Mouse (Mus musculus): ENCODE data around the gene Spr. TPM values are rescaled to one million over a fixed set of nuclear protein-coding genes. Genes with fewer than 3 reads are reported as not detected.
"Not testable (repeated sequence)": the region's sequence is repeated elsewhere in the genome, so short reads cannot be mapped to it uniquely, and the experiment has no call there.

The Spr gene
- polyA plus RNA-seq, 1 experiment from 2014 or later: 49.8 TPM

DNA sequence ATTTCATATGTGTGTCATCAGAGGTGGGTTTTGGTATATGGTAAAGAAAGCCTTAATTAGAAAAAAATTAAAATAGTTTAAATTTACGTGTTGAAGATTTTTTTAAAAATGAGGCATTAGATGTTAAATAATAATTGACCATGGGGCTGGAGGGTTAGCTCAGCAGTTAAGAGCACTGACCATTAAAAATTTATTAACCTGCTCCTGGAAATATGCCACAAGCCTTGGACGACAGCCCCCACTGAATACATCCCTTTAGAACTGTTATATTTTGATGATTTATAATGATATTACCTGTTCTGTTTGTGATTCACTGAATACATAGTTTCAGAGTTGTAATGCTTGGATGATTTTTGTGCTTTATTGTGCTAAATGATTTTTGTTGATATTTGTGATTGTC lies 19.0 kb upstream of the Spr start:
- not testable (repeated sequence) for H3K36me3 ChIP-seq; H3K27me3 ChIP-seq; H3K4me2 ChIP-seq; H3K9ac ChIP-seq (replicated peaks); H3K4me1 ChIP-seq (replicated peaks); ATAC-seq (ENCODE audit: insufficient number of reproducible peaks, insufficient read depth, low FRiP score, low TSS enrichment, low read depth); H3K27ac ChIP-seq; H3K4me3 ChIP-seq (replicated peaks); H3K9me3 ChIP-seq
- 73% methylated on average over 2 of the region's 2 CpGs for WGBS

DNA sequence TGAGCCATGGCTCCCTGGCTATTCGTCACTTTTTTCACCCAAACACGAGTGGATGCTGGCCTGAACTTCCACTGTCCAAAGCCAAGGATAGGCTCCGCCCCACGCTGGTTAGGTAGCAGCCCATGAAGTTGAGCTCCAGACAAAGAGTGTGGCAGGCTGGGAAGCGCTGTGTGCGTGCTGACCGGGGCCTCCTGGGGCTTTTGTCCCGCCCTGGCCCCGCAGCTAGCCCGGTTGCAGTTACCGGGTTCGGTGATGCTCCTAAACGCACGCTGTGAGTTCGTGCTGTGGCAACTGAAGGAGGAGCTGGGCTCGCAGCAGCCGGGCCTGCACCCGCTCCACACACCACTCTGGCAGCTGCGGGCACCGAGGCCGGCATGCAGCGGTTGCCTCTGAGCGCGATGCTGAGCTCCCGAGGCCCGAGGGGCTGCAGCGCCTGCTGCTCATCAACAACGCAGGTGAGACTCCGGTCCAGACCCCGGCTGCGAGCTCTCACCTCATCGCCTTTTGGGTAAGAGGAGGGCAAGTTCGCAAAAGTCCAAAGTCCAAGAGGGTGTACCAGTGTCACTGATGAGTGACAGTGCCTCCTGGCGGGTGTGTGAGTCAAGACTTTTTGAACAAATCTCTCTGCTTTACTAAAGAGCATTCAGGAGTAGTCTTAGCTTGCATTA lies 17.4 kb upstream of the Spr start:
- Histone ChIP-seq H3K27me3 (0 out of 2 replicates have a peak, but pooled peaks cover 5% of the 10 kb centered on the region), H3K4me3 (replicated peaks) (peak overlapping the region; percentile 52), H3K4me1 (replicated peaks) (peaks cover 7% of the 10 kb centered on the region), H3K27ac (peak overlapping the region; percentile 78), H3K4me2 (peak overlapping the region; percentile 78), H3K36me3 (no peaks in the 10 kb centered on the region), H3K9ac (replicated peaks) (peak overlapping the region; percentile 79), H3K9me3 (no peaks in the 10 kb centered on the region)
- ATAC-seq (ENCODE audit: insufficient number of reproducible peaks, insufficient read depth, low FRiP score, low TSS enrichment, low read depth): peak; percentile 22; the same call in 1 of the 2 replicates
- 2% methylated on average over 34 of the region's 34 CpGs for WGBS

DNA sequence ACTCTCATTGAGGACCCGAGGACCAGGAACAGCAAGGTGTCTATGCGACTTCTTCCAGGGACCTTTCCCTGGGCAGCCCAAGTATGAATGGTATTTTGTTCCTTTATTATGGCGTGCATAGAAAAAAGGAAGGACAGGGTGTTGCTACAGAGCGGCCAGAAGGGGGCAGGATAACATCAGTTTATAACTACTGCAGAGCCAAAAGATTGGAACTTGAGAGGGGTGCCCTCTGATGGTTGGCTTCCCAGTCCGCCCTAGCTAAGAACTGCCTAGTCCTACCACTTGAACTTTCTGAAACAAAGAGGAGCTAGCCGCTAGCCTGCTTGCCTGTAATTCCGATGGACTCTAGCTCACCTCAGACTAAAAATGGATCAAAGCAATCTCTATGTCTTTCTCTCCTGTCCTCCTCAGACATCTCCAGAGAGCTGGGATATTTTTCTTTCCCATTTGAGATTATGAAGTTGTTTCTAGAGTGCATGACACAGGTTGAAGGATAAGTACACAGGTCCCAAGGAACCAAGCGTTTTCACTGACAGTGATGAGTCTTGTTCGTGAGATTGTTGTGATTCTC lies 16.5 kb upstream of the Spr start:
- Histone ChIP-seq H3K36me3 (no peaks in the 10 kb centered on the region), H3K4me2 (peak overlapping the region; percentile 78; the same call in 1 of the 2 replicates)

DNA sequence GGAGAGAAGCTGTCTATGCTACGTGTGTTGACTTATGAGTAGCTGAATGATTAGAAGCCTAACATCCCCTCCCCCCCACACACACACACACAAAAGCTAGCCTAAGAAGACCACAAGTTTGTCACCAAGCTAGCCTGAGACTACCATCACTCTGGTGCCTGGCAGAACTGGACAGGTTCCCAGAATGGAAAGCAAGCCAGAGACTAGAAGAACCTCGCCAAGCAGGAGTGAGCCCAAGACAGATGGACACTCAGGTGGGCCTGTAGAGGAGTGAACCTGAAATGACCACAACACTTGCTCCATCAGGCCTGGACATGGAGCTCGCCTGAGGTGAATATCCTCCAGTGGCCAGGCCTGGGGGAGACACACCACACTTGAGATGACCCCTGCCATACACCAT lies 12.8 kb upstream of the Spr start:
- Histone ChIP-seq H3K4me1 (replicated peaks) (peaks cover 1% of the 10 kb centered on the region), H3K4me2 (no peak overlapping the region), H3K27ac (no peak overlapping the region), H3K4me3 (replicated peaks) (no peak overlapping the region), H3K9me3 (no peaks in the 10 kb centered on the region), H3K36me3 (no peaks in the 10 kb centered on the region), H3K27me3 (peaks cover 5% of the 10 kb centered on the region; the same call in 1 of the 2 replicates), H3K9ac (replicated peaks) (no peak overlapping the region)
- WGBS: 76% methylated on average over 3 of the region's 3 CpGs
- ATAC-seq (ENCODE audit: insufficient number of reproducible peaks, insufficient read depth, low FRiP score, low TSS enrichment, low read depth): no peak

More for the DNA sequence above, 16.5 kb upstream of the Spr start:
- Histone ChIP-seq H3K4me1 (replicated peaks) (peaks cover 7% of the 10 kb centered on the region), H3K4me3 (replicated peaks) (no peak overlapping the region), H3K9me3 (no peaks in the 10 kb centered on the region), H3K27me3 (0 out of 2 replicates have a peak, but pooled peaks cover 5% of the 10 kb centered on the region), H3K27ac (no peak overlapping the region), H3K9ac (replicated peaks) (no peak overlapping the region)
- peak; percentile 64; the same call in 1 of the 2 replicates for ATAC-seq (ENCODE audit: insufficient number of reproducible peaks, insufficient read depth, low FRiP score, low TSS enrichment, low read depth)
- 12% methylated on average over 9 of the region's 9 CpGs for WGBS

DNA sequence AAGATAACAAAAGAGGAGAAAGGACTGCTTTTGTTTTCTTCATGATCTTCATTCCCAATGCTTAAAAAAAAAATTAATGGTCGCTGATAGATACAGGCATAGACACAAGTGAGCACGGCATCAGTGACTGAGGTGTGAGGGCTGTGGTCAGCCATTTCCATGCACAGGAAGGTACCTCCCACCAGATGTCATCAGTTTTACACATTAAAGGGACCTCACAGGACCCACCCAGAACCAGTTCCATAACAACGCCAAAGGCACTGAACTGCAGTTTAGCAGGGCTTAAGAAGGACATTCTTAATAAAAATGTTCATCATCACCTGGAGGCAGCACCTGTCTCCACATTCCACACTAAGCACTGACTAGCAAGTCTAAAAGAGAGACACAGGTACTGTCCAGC lies 10.1 kb upstream of the Spr start:
- Histone ChIP-seq H3K4me1 (replicated peaks) (no peaks in the 10 kb centered on the region), H3K4me2 (no peak overlapping the region), H3K9ac (replicated peaks) (no peak overlapping the region), H3K36me3 (no peaks in the 10 kb centered on the region), H3K27ac (no peak overlapping the region), H3K4me3 (replicated peaks) (no peak overlapping the region), H3K9me3 (no peaks in the 10 kb centered on the region), H3K27me3 (peaks cover 5% of the 10 kb centered on the region; the same call in 1 of the 2 replicates)
- no peak for ATAC-seq (ENCODE audit: insufficient number of reproducible peaks, insufficient read depth, low FRiP score, low TSS enrichment, low read depth)
- WGBS: 43% methylated on average over 3 of the region's 3 CpGs

DNA sequence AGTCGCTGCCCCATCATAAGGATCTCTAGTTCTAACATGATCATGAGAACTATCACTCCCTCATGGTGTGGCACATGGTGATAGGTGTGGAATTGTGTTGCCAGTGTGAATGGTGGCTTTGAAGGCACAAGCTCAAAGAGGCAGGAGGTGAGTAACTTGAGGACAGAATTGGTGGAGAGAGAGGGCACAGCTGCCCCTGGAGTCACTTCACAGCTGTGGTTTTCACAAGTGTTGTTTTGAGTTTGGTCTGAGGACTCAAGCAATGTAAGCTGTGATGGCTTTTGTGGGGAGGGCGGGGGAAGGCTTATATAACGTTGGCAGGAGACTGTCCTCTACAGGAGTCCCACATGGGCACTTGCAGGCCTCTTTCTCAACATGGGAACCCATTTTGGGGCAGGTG lies 6.9 kb upstream of the Spr start:
- ATAC-seq (ENCODE audit: insufficient number of reproducible peaks, insufficient read depth, low FRiP score, low TSS enrichment, low read depth): no peak
- H3K9me3 ChIP-seq: no peaks in the 10 kb centered on the region
- no peak overlapping the region for H3K9ac ChIP-seq (replicated peaks)
- no peaks in the 10 kb centered on the region for H3K36me3 ChIP-seq
- 59% methylated on average over 3 of the region's 3 CpGs for WGBS
- H3K4me1 ChIP-seq (replicated peaks): no peaks in the 10 kb centered on the region
- no peak overlapping the region for H3K4me2 ChIP-seq
- H3K4me3 ChIP-seq (replicated peaks): no peak overlapping the region
- no peak overlapping the region for H3K27ac ChIP-seq
- H3K27me3 ChIP-seq: no peaks in the 10 kb centered on the region; the same call in 1 of the 2 replicates

DNA sequence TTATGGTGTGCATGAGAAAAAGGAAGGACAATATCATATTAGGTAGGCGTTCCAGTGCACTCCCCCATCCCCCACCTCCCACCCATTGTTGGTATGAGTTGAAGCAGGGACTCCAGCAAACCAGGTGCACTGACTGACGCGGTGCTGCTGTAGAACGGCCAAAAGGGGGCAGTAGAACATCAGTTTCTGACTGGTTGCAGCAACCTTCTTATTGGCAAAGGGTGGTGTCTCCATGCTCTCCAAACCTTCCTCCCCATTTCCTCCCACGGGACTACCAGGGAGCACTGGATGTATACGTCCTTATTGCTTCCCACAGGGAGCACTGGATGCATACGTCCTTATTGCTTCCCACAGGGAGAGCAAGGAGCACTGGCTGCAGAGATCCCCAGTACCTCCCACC lies 3.4 kb upstream of the Spr start:
- not testable (repeated sequence) for H3K4me3 ChIP-seq (replicated peaks); H3K36me3 ChIP-seq; H3K9me3 ChIP-seq; H3K4me1 ChIP-seq (replicated peaks); H3K9ac ChIP-seq (replicated peaks); H3K4me2 ChIP-seq; H3K27ac ChIP-seq; H3K27me3 ChIP-seq; ATAC-seq (ENCODE audit: insufficient number of reproducible peaks, insufficient read depth, low FRiP score, low TSS enrichment, low read depth)
- WGBS: 15% methylated on average over 7 of the region's 7 CpGs

DNA sequence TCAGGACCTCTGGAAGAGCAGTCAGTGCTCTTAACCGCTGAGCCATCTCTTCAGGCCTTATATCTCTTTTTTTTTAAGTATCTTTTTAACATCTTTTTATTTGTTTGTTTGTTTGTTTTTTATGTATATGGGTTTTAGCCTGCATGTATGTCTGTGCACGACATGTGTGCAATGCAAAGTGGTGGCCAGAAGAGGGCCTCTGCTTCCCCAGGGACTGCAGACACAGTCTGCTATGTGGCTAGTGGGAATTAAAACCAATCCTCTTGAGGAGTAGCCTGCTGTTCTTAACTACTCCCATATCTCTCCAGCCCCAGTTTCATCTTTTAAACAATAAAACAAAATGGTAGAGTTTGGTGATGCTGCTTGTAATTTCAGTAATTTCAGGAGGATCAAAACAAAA lies 2.0 kb upstream of the Spr start:
- no peak overlapping the region for H3K27ac ChIP-seq
- H3K4me3 ChIP-seq (replicated peaks): no peak overlapping the region
- WGBS: 86% methylated on average over 2 of the region's 2 CpGs
- peaks cover 4% of the 10 kb centered on the region for H3K4me1 ChIP-seq (replicated peaks)
- H3K27me3 ChIP-seq: no peaks in the 10 kb centered on the region
- H3K36me3 ChIP-seq: peaks cover 5% of the 10 kb centered on the region; the same call in 1 of the 2 replicates
- H3K9ac ChIP-seq (replicated peaks): no peak overlapping the region
- no peaks in the 10 kb centered on the region for H3K9me3 ChIP-seq
- H3K4me2 ChIP-seq: no peak overlapping the region
- no peak for ATAC-seq (ENCODE audit: insufficient number of reproducible peaks, insufficient read depth, low FRiP score, low TSS enrichment, low read depth)

DNA sequence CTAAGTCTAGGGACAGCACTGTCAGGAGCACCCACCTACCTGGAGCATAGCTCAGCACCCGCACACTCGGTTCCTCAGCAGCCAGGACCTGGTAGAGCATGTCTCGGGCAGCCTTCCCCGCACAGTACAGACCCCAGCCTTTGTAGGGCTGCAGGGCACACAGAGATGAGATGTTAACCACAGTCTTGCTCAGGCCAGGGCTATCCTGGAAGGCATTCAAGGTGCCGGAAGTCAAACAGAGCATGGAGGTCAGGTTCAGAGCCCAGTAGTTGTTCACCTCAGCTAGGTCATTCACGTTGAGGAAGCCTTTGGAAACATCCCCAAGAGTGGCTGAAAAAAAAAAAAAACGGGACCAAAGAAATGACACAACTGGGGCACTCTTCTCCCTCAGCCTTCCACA lies 782 bp downstream of the Spr start:
- peak overlapping the region; percentile 78 for H3K4me3 ChIP-seq (replicated peaks)
- not testable (repeated sequence) for H3K9me3 ChIP-seq; H3K27me3 ChIP-seq; H3K4me1 ChIP-seq (replicated peaks); ATAC-seq (ENCODE audit: insufficient number of reproducible peaks, insufficient read depth, low FRiP score, low TSS enrichment, low read depth)
- H3K9ac ChIP-seq (replicated peaks): peak overlapping the region; percentile 84
- H3K36me3 ChIP-seq: peaks cover 22% of the 10 kb centered on the region
- peak overlapping the region; percentile 95; the same call in 1 of the 2 replicates for H3K27ac ChIP-seq
- H3K4me2 ChIP-seq: peak overlapping the region; percentile 59
- 59% methylated on average over 7 of the region's 7 CpGs for WGBS

DNA sequence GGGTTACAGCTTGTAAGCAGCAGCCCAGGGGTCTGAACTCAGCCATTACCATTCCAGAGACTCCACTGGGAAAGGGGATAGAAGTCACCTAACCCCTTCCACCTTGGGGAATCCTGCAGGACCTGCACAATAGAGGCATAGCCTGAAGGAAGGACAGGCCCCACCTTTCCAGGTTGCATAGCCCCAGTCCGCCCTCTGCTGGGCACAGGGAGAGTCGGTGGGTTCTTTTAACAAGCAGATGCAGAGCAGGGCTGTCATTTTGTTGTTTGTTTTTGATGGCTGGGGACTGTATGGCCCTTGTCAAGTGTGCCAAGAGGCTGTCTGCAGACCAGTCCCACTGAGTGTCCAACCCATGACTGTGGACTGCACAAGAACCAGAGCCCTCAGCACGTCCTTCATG lies 4.8 kb downstream of the Spr start:
- not testable (repeated sequence) for ATAC-seq (ENCODE audit: insufficient number of reproducible peaks, insufficient read depth, low FRiP score, low TSS enrichment, low read depth)
- 36% methylated on average over 3 of the region's 3 CpGs for WGBS

DNA sequence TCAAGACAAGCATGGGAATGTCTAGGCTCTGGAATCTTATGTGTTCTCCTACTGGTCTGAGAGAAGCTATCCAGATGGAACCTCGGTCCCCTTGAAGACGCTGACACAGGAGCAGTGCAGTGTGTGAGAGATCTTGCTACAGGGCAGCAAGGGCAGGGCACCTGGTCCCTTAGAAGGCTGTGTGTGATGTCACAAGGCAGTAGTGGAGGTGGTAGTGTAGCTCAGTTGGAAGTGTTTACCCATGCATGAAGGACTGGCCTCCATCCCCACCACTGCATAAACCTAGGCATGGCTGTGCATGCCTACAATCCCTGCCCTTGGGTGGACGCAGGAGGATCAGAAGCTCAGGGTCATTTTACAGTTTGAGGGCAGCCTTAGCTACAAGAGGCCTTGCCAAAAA lies 5.3 kb downstream of the Spr start:
- H3K27ac ChIP-seq: not testable (repeated sequence)

More for the DNA sequence above, 4.8 kb downstream of the Spr start:
- H3K4me3 ChIP-seq (replicated peaks); H3K4me2 ChIP-seq; H3K4me1 ChIP-seq (replicated peaks); H3K9me3 ChIP-seq; H3K27me3 ChIP-seq; H3K27ac ChIP-seq; H3K9ac ChIP-seq (replicated peaks): not testable (repeated sequence)
- H3K36me3 ChIP-seq: peaks cover 22% of the 10 kb centered on the region

More for the DNA sequence above, 5.3 kb downstream of the Spr start:
- H3K9ac ChIP-seq (replicated peaks); H3K27me3 ChIP-seq; H3K4me1 ChIP-seq (replicated peaks); H3K9me3 ChIP-seq; ATAC-seq (ENCODE audit: insufficient number of reproducible peaks, insufficient read depth, low FRiP score, low TSS enrichment, low read depth); H3K4me3 ChIP-seq (replicated peaks); H3K4me2 ChIP-seq: not testable (repeated sequence)
- H3K36me3 ChIP-seq: peaks cover 22% of the 10 kb centered on the region
- WGBS: 85% methylated on average over 3 of the region's 3 CpGs
